Mouse (Mus musculus): ENCODE results near the gene Ccnjl. TPM values are rescaled to one million over a fixed set of nuclear protein-coding genes. Genes with fewer than 3 reads are reported as not detected.

The Ccnjl gene
- polyA plus RNA-seq, 1 experiment from 2014 or later, result 9.5 TPM

DNA sequence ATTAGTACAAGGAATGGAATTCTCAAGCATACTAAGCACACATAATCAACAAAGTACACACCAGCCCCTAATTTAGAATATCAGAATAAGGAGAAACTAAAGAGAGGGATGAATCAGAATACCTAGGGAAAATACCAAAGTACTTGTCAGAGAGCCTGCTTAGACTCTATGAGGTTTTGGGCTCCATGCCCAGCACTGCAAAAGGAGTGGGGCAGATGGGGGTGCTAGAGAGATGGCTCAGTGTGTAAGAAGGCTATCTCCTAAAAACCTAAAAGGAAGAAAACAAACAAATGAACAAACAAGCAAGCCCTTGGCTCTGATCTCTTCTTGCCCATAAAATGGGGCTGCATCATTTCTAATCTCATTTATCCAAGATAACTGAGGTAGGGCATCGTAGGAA is 95.8 kb downstream of the Ccnjl start:
- no peaks in the 10 kb centered on the region for H3K9me3 ChIP-seq (ENCODE audit: control insufficient read depth, low read length)
- H3K27ac ChIP-seq (ENCODE audit: low read length), result no peak overlapping the region
- peaks cover 15% of the 10 kb centered on the region for H3K4me1 ChIP-seq (replicated peaks; ENCODE audit: control insufficient read depth, insufficient read depth, low read length)
- H3K4me3 ChIP-seq (replicated peaks; ENCODE audit: low read length), result no peak overlapping the region
- ATAC-seq, result no peak
- H3K9ac ChIP-seq (replicated peaks; ENCODE audit: low read depth, low read length), result no peak overlapping the region
- no peaks in the 10 kb centered on the region for H3K27me3 ChIP-seq (replicated peaks; ENCODE audit: control insufficient read depth, insufficient read depth, low read length)
- 89% methylated on average over 1 of the region's 1 CpGs for WGBS
- no peaks in the 10 kb centered on the region for H3K36me3 ChIP-seq (ENCODE audit: control insufficient read depth, insufficient read depth)
- no peak overlapping the region for H3K4me2 ChIP-seq (ENCODE audit: low read length)

DNA sequence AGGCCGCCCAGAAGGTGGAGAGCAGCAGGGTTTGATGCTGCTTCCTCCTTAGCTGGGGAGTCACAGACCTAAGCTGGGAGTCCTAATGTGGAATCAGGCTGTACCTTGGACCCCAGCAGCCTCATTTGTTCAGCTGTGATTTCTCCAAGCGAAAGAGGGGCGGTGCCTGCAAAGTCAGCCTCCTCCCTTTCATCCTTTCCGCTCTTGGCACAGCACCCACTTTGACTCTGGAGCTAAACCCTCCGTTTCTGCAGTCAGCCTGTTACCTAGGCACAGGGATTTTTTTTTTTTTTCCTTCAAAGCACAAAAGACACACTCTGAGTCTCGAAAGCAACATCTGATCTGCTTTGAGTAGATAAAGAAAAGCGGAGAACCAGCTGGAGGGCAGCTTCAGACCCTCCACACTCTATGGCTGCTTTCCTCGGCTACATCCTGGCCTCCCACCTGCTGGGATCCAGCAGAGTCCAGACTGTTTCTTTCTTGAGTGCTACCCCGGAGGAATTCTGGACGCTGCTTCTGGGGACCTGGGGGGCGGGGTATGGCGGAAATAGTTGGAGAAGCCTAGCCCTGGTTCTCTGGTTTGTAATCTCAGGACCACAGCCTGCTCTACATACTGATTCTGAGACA is 97.8 kb downstream of the Ccnjl start:
- WGBS, result 7% methylated on average over 12 of the region's 12 CpGs
- H3K27ac ChIP-seq (ENCODE audit: low read length), result peak overlapping the region; percentile 1; the same call in 1 of the 2 replicates
- peak overlapping the region; percentile 5 for H3K9ac ChIP-seq (replicated peaks; ENCODE audit: low read depth, low read length)
- no peaks in the 10 kb centered on the region for H3K36me3 ChIP-seq (ENCODE audit: control insufficient read depth, insufficient read depth)
- H3K4me1 ChIP-seq (replicated peaks; ENCODE audit: control insufficient read depth, insufficient read depth, low read length), result peaks cover 15% of the 10 kb centered on the region
- peak overlapping the region; percentile 33 for H3K4me2 ChIP-seq (ENCODE audit: low read length)
- peak; percentile 61 for ATAC-seq
- H3K4me3 ChIP-seq (replicated peaks; ENCODE audit: low read length), result peak overlapping the region; percentile 3; the same call in 1 of the 2 replicates
- H3K9me3 ChIP-seq (ENCODE audit: control insufficient read depth, low read length), result no peaks in the 10 kb centered on the region
- H3K27me3 ChIP-seq (replicated peaks; ENCODE audit: control insufficient read depth, insufficient read depth, low read length), result no peaks in the 10 kb centered on the region

DNA sequence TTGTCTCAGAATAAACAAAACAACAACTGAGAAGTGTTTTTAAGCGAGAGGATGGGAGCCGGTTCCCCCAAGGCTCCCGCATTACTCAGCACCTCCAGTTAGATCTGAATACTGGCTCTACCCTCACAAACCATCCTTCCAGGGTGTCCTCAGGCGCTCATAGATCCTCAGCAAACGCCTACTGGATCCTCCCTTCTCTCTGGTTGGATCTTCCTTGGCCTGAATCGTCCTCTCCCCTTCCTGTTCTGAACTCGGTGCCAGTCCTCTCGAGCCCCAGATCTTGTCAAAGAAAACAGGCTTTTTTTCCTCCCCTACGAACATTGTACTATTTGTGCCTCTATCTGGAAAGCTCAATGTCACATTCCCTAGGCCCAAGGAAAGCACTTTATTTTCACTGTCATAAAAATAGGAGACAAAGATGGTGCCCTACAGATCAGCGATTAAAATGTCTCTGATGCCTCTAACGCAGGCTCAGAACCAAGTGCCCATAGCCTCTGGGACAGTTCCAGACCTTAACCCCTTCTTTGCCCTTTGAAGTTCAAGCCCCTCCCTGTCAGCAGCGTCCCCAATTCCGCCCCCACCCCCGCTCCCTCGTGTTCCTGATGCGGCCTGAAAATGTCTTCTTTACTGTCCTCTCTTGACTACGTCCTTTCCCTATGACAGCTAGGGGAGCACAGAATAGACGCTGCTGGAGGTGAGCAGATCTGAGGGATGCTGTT is 98.5 kb downstream of the Ccnjl start:
- Histone ChIP-seq H3K9ac (replicated peaks; ENCODE audit: low read depth, low read length) (no peak overlapping the region), H3K4me2 (ENCODE audit: low read length) (peak overlapping the region; percentile 33), H3K27me3 (replicated peaks; ENCODE audit: control insufficient read depth, insufficient read depth, low read length) (no peaks in the 10 kb centered on the region), H3K27ac (ENCODE audit: low read length) (peak overlapping the region; percentile 1; the same call in 1 of the 2 replicates), H3K4me1 (replicated peaks; ENCODE audit: control insufficient read depth, insufficient read depth, low read length) (peaks cover 15% of the 10 kb centered on the region), H3K36me3 (ENCODE audit: control insufficient read depth, insufficient read depth) (no peaks in the 10 kb centered on the region), H3K4me3 (replicated peaks; ENCODE audit: low read length) (no peak overlapping the region), H3K9me3 (ENCODE audit: control insufficient read depth, low read length) (no peaks in the 10 kb centered on the region)
- peak; percentile 32; the same call in 1 of the 2 replicates for ATAC-seq
- 36% methylated on average over 18 of the region's 18 CpGs for WGBS

DNA sequence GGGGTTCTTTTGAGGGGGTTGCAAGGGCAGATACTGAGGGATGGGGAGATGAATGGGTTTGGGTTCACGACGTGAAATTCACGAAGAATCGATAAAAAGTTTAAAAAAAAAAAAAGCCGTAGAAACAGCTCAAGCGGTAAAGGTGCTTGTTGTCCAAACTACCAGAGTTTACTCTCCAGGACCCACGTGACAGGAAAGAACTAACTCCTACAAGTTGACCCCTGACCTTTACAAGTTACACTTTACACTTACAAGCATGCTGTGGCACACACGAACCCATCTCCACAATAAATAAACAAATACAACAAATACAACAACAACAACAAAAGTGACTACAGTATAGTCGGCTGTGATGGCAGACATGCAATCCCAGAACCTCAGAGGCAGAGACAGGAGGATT is 103.1 kb downstream of the Ccnjl start:
- no peaks in the 10 kb centered on the region for H3K36me3 ChIP-seq (ENCODE audit: control insufficient read depth, insufficient read depth)
- H3K27me3 ChIP-seq (replicated peaks; ENCODE audit: control insufficient read depth, insufficient read depth, low read length), result no peaks in the 10 kb centered on the region
- peaks cover 14% of the 10 kb centered on the region for H3K4me1 ChIP-seq (replicated peaks; ENCODE audit: control insufficient read depth, insufficient read depth, low read length)
- H3K4me2 ChIP-seq (ENCODE audit: low read length), result no peak overlapping the region
- no peak overlapping the region for H3K27ac ChIP-seq (ENCODE audit: low read length)
- no peak overlapping the region for H3K9ac ChIP-seq (replicated peaks; ENCODE audit: low read depth, low read length)
- no peak overlapping the region for H3K4me3 ChIP-seq (replicated peaks; ENCODE audit: low read length)
- H3K9me3 ChIP-seq (ENCODE audit: control insufficient read depth, low read length), result no peaks in the 10 kb centered on the region
- no peak for ATAC-seq
- WGBS, result 90% methylated on average over 9 of the region's 9 CpGs

DNA sequence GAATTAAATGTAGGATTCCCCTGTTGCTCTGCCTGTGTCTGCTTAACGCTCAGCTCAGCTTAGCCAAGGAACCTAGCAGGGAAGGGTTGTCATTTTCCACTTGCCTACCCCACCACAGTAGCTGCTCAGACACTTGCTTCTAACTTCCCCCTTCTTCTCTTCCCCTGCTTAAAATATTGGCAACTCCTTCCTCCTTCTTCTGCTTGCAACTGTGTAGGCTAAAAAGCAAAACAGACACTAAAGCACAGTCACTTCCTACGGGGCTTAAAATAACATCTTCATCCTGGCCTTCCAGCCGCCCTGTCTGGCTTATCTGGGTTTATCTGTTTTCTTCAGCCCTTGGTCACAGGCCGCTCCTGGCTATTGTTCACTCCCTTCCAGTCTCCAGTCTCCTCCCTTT is 104.0 kb downstream of the Ccnjl start:
- Histone ChIP-seq H3K4me2 (ENCODE audit: low read length) (no peak overlapping the region), H3K4me3 (replicated peaks; ENCODE audit: low read length) (no peak overlapping the region), H3K9me3 (ENCODE audit: control insufficient read depth, low read length) (no peaks in the 10 kb centered on the region), H3K27me3 (replicated peaks; ENCODE audit: control insufficient read depth, insufficient read depth, low read length) (no peaks in the 10 kb centered on the region), H3K4me1 (replicated peaks; ENCODE audit: control insufficient read depth, insufficient read depth, low read length) (peaks cover 6% of the 10 kb centered on the region; the same call in 1 of the 2 replicates), H3K9ac (replicated peaks; ENCODE audit: low read depth, low read length) (no peak overlapping the region), H3K36me3 (ENCODE audit: control insufficient read depth, insufficient read depth) (no peaks in the 10 kb centered on the region), H3K27ac (ENCODE audit: low read length) (no peak overlapping the region)
- no peak for ATAC-seq
- 59% methylated on average over 4 of the region's 4 CpGs for WGBS

DNA sequence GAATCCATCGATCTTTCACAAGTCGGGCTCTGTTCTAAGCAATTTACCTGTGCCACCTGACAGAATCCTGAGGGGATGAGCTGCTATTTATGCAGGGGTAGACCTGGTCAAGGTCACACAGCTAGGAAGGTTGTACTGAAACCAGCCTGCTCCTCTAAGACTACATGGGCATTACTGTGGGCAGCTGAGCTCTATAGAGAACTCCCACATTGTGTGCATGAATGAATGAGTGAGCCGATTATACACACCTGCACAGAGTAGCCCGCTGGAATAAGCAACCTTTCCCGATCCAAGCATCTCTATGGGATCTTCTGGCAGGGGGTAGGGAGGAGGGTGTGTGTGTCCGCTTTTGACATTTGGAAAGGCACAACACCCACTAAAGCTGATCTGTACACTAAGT is 104.6 kb downstream of the Ccnjl start:
- no peaks in the 10 kb centered on the region for H3K36me3 ChIP-seq (ENCODE audit: control insufficient read depth, insufficient read depth)
- no peak overlapping the region for H3K27ac ChIP-seq (ENCODE audit: low read length)
- no peaks in the 10 kb centered on the region for H3K9me3 ChIP-seq (ENCODE audit: control insufficient read depth, low read length)
- no peak overlapping the region for H3K9ac ChIP-seq (replicated peaks; ENCODE audit: low read depth, low read length)
- ATAC-seq, result peak; percentile 23; the same call in 1 of the 2 replicates
- no peak overlapping the region for H3K4me2 ChIP-seq (ENCODE audit: low read length)
- H3K4me1 ChIP-seq (replicated peaks; ENCODE audit: control insufficient read depth, insufficient read depth, low read length), result peaks cover 6% of the 10 kb centered on the region; the same call in 1 of the 2 replicates
- WGBS, result 79% methylated on average over 6 of the region's 6 CpGs
- no peaks in the 10 kb centered on the region for H3K27me3 ChIP-seq (replicated peaks; ENCODE audit: control insufficient read depth, insufficient read depth, low read length)
- H3K4me3 ChIP-seq (replicated peaks; ENCODE audit: low read length), result no peak overlapping the region

DNA sequence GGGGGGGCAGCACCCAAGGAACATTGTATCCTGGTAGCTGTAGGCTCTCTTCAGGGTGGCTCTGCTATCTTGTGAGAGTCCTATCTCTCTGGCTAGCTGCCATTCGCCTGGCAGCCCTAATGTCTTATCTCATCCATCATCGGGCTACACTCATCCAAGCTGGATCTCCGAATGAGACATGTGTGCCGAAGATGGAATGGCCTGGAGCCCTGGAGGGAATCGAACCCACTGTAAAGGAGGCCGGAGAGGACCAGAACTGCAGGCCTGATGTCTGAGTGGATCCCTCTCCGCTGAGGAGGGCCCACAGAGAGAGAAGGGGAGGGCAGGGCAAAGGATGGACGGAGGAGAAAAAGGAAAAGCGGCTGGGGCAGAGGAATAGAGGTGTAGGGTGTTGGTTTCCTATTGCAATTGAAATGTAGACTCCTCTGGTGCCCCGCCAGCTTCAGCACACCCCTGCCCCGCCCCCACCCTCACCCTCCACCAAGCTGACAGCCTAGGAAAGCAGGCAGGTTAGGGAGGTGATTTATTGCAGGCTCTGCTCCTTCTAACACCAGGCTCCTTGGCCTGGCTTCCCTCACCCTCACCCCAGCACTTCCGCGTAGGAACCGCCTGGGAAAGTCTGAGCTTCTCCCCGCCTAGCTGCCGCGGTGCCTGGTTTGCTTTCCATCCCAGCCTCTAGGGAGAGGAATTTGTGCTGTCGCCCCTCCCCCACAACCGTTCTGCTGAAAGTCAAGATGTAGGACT is 105.2 kb downstream of the Ccnjl start:
- Histone ChIP-seq H3K4me3 (replicated peaks; ENCODE audit: low read length) (no peak overlapping the region), H3K27me3 (replicated peaks; ENCODE audit: control insufficient read depth, insufficient read depth, low read length) (no peaks in the 10 kb centered on the region), H3K36me3 (ENCODE audit: control insufficient read depth, insufficient read depth) (no peaks in the 10 kb centered on the region), H3K27ac (ENCODE audit: low read length) (no peak overlapping the region), H3K9me3 (ENCODE audit: control insufficient read depth, low read length) (no peaks in the 10 kb centered on the region), H3K4me2 (ENCODE audit: low read length) (peak overlapping the region; percentile 20), H3K9ac (replicated peaks; ENCODE audit: low read depth, low read length) (no peak overlapping the region), H3K4me1 (replicated peaks; ENCODE audit: control insufficient read depth, insufficient read depth, low read length) (peaks cover 6% of the 10 kb centered on the region; the same call in 1 of the 2 replicates)
- ATAC-seq, result peak; percentile 67
- 31% methylated on average over 18 of the region's 19 CpGs for WGBS
